Mouse (Mus musculus): ENCODE results near the gene Ssh1. TPM values are rescaled to one million over a fixed set of nuclear protein-coding genes. Genes with fewer than 3 reads are reported as not detected.

Ssh1 gene
- 2.9 and 3.9 TPM in 2 replicates for polyA plus RNA-seq (2012; ENCODE audit: insufficient read depth, low replicate concordance)

DNA sequence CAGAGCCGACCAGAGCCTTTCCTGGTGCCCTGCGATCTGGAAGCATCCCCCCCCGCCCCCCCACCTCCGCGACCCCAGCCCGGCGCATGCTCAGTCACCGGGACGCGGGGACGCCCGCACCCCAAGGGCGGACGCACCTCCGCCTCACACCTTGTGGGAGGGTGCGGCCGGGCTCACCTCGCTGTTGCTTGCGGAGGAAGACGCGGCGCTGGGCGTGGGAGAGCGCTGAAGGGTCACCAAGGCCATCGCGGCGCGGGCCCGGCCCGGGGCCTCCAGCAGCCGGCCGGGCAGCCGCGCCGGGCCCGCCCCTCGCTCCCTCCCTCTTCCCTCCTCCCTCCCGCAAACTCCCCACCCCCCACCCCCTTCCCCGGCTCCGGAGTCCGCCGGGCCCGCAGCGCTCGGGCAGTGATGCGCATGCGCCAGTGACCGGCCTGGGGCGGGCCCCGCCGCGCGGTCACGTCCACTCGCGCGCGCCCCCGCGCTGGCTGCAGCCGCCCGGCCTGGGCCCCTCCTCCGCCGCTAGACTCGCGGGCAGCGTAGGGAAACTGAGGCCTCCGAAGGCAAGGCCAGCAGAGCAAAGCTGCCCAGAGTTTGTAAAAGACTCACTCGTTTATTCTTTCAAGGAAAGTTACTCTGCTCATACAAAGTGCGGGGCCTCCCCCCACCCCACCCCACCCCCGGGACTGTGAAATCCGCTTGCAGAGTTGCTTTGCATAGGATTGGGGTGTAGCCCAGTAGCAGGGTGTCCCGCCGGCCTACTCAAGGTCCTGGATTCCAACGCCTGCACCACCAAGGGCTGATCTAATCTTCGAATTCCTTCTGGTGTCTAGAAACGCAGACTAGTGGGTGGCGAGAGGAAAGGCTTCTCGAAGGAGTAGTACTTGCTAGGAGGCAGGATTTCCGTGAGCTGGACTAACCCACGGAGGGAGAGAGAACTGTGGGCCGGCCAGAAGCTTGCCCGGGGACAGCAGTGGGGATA is at the start of gene Ssh1:
Gene Ssh1 (minus strand): TSS at position 408 of the 979 bp plus-strand sequence.
- H3K9me3 ChIP-seq: peaks cover 11% of the 10 kb centered on the region
- peaks cover 3% of the 10 kb centered on the region for H3K36me3 ChIP-seq (replicated peaks; ENCODE audit: low read length)
- peak within 1 kb of the TSS; percentile 97 for H3K4me3 ChIP-seq (replicated peaks)
- H3K4me1 ChIP-seq: peaks cover 50% of the 10 kb centered on the region
- H3K27me3 ChIP-seq (replicated peaks): peaks cover 16% of the 10 kb centered on the region
- TF ChIP-seq GATA1 (IDR thresholded peaks at IDR 0.05; ENCODE audit: borderline replicate concordance, low read length) (no peak), FLI1 (IDR thresholded peaks at IDR 0.05; ENCODE audit: low read length) (no peak)

DNA sequence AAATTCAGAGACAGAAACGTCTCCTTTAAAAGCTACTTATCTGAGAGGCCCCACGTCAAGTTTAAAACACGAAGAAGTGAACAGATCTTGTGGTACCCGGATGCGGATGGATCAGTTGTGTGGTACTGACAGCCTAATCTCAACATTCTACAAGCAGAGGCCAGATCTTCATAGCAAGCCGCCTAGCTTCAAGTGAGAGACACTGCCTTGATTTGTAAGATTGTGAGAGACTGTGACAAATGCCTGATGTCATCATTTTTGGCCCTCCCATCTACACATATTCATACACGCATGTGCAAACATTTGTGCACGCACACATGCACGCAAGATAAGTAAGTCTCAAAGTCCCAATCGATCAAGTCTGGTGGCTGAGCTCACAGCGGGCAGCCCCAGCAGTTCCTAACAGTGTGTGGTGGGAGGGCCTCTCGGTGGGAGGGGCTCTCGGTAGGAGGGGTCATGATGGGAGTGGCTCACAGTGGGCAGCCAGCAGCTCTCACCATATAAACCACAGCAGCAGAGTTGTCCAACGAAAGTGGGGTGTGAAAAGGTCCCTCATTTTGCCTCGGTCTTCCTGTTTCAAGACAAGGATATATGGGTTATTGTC is 47.7 kb upstream of the Ssh1 start:
- H3K9me3 ChIP-seq: no peaks in the 10 kb centered on the region
- peaks cover 53% of the 10 kb centered on the region for H3K27me3 ChIP-seq (replicated peaks)
- peak overlapping the region; percentile 2 for H3K4me3 ChIP-seq (replicated peaks)
- peaks cover 33% of the 10 kb centered on the region for H3K4me1 ChIP-seq
- TF ChIP-seq GATA1 (IDR thresholded peaks at IDR 0.05; ENCODE audit: borderline replicate concordance, low read length) (no peak), FLI1 (IDR thresholded peaks at IDR 0.05; ENCODE audit: low read length) (no peak)
- no peaks in the 10 kb centered on the region for H3K36me3 ChIP-seq (replicated peaks; ENCODE audit: low read length)

DNA sequence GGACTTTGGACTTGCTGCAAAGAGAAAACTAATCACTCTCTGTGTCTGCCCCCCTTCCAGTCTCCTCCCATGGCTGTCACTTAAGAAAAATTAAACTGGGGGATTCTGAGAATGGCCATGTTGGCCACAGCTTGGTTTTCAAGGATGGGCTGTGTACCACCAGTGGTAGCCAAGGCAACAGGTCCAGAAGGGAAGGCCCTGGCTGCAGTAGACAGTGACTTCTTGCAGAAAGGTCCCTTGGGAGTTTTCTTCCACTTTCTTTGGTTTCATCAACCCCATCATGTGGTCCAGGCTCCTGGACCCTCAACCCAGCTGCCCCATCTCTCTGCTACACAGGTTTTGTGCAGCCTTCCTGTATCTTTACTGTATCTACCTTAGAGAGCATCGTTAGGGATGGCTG is 47.2 kb upstream of the Ssh1 start:
- Histone ChIP-seq H3K9me3 (no peaks in the 10 kb centered on the region), H3K4me1 (peaks cover 28% of the 10 kb centered on the region), H3K4me3 (replicated peaks) (no peak overlapping the region), H3K36me3 (replicated peaks; ENCODE audit: low read length) (no peaks in the 10 kb centered on the region), H3K27me3 (replicated peaks) (peaks cover 54% of the 10 kb centered on the region)
- TF ChIP-seq FLI1 (IDR thresholded peaks at IDR 0.05; ENCODE audit: low read length) (no peak), GATA1 (IDR thresholded peaks at IDR 0.05; ENCODE audit: borderline replicate concordance, low read length) (no peak)

DNA sequence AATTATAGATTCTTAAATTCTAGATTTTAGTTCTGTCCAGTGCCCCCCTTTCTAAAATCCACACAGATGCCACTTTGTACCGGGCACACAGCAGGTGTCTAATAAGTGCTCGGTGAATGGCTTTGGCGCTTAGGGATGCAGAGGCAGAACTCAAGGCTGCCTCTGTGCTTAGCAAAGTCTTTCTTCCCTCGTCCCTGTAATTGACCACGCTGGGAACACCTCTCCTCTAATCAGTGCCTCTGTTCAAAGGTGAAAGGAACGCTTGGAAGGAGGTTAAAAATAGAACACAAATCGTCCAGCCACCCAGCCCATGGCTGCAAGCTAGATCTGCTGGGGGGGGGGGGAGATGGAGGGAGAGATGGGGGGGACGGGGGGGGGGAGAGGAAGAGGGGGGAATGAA is 46.8 kb upstream of the Ssh1 start:
- TF ChIP-seq FLI1 (IDR thresholded peaks at IDR 0.05; ENCODE audit: low read length) (no peak), GATA1 (IDR thresholded peaks at IDR 0.05; ENCODE audit: borderline replicate concordance, low read length) (no peak)
- Histone ChIP-seq H3K9me3 (no peaks in the 10 kb centered on the region), H3K27me3 (replicated peaks) (peaks cover 58% of the 10 kb centered on the region), H3K4me3 (replicated peaks) (no peak overlapping the region), H3K4me1 (peaks cover 24% of the 10 kb centered on the region), H3K36me3 (replicated peaks; ENCODE audit: low read length) (no peaks in the 10 kb centered on the region)

DNA sequence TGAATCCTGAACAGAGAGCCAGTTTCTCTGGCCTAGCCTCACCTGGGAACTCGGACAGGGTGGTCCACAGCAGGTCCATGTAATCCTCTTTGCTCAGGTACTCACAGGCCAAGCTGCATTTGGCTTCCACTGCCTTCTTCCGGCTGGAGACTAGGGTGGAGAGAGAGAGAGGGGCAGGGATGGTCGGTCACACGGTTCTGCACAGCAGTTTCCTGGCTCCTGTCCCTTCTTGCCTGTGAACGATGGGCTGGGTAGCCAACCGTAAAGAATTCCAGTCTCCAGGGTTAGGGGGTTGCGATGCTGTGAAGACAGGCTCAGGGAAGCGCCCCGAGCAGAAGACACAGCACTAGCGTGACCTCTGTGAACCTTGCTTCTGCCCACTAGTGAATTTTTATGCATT is 41.4 kb upstream of the Ssh1 start:
- Histone ChIP-seq H3K36me3 (replicated peaks; ENCODE audit: low read length) (no peaks in the 10 kb centered on the region), H3K4me3 (replicated peaks) (no peak overlapping the region), H3K9me3 (peaks cover 29% of the 10 kb centered on the region), H3K27me3 (replicated peaks) (peaks cover 50% of the 10 kb centered on the region), H3K4me1 (no peaks in the 10 kb centered on the region)
- TF ChIP-seq FLI1 (IDR thresholded peaks at IDR 0.05; ENCODE audit: low read length) (no peak), GATA1 (IDR thresholded peaks at IDR 0.05; ENCODE audit: borderline replicate concordance, low read length) (no peak)

DNA sequence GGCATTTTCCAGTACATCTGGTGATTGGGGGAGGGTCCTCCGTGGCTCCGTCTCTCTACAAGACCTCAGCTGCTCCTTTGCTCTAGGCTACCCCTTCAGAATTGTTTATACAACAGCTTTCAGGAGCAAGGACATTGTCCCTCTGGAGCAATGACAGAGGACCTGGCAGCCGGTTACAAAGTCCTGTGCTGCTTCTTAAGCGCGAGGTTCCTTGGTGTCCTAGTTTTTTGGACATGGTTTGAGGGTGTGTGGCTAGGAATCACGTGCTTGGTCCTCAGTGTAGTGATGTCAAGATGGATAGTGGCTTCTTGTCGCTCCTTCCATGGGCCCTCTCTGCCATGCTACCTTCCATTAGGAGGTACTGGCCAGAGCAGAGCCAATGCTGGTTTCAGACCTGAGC is 40.7 kb upstream of the Ssh1 start:
- Histone ChIP-seq H3K27me3 (replicated peaks) (peaks cover 54% of the 10 kb centered on the region), H3K4me3 (replicated peaks) (no peak overlapping the region), H3K9me3 (peaks cover 29% of the 10 kb centered on the region), H3K4me1 (no peaks in the 10 kb centered on the region), H3K36me3 (replicated peaks; ENCODE audit: low read length) (no peaks in the 10 kb centered on the region)
- TF ChIP-seq GATA1 (IDR thresholded peaks at IDR 0.05; ENCODE audit: borderline replicate concordance, low read length) (no peak), FLI1 (IDR thresholded peaks at IDR 0.05; ENCODE audit: low read length) (no peak)

DNA sequence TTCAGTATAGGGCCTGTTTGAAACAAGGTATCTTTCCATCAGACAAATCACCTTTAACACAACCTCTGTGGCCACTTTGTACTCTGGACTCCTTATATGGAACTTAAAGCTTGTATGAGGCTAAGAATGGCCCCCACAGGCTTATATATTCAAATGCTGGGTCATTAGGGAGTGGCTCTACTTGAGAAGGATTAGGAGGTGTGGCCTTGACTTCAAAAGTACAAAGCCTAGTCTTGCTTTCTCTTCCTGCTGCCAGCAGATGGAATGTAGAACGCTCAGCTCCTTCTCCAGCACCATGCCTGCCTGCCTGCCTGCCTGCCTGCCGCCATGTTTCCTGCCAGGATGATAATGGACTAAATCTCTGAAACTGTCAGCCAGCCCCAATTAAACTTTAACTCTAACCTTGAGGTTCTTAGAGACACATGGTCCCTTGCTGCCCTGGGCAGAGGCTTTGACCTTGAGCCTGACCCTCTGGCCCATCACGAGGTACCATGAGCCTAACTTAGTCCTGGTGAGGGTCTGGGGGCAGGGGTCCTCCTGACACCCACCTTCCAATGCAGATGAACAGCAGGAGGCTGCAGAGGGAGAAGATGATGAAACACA is 38.6 kb upstream of the Ssh1 start:
- TF ChIP-seq GATA1 (IDR thresholded peaks at IDR 0.05; ENCODE audit: borderline replicate concordance, low read length) (no peak), FLI1 (IDR thresholded peaks at IDR 0.05; ENCODE audit: low read length) (no peak)
- Histone ChIP-seq H3K27me3 (replicated peaks) (peaks cover 58% of the 10 kb centered on the region), H3K9me3 (peaks cover 29% of the 10 kb centered on the region), H3K4me1 (no peaks in the 10 kb centered on the region), H3K36me3 (replicated peaks; ENCODE audit: low read length) (no peaks in the 10 kb centered on the region), H3K4me3 (replicated peaks) (no peak overlapping the region)

DNA sequence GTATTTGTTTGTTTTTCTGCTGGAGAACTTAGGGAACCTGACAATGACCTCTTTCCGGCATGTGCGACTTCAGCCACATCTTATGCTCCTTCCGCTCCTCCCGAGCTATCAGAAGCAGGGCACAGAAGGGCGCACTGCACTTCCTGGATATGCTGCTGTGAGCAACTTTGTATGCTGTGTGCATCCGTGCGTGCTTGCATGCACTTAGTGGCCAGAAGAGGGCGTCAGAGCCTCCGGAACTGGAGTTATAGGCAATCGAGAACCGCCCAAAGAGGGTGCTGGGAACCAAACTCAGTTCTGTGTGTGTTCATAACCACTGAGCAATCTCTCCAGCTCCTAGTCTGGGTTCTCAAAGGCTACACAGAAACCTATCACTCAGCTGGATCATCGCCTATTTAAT is 37.0 kb upstream of the Ssh1 start:
- Histone ChIP-seq H3K4me1 (no peaks in the 10 kb centered on the region), H3K9me3 (peaks cover 29% of the 10 kb centered on the region), H3K4me3 (replicated peaks) (no peak overlapping the region), H3K36me3 (replicated peaks; ENCODE audit: low read length) (no peaks in the 10 kb centered on the region), H3K27me3 (replicated peaks) (peaks cover 58% of the 10 kb centered on the region)
- TF ChIP-seq GATA1 (IDR thresholded peaks at IDR 0.05; ENCODE audit: borderline replicate concordance, low read length): no peak
- no peak for TF ChIP-seq FLI1 (IDR thresholded peaks at IDR 0.05; ENCODE audit: low read length)

DNA sequence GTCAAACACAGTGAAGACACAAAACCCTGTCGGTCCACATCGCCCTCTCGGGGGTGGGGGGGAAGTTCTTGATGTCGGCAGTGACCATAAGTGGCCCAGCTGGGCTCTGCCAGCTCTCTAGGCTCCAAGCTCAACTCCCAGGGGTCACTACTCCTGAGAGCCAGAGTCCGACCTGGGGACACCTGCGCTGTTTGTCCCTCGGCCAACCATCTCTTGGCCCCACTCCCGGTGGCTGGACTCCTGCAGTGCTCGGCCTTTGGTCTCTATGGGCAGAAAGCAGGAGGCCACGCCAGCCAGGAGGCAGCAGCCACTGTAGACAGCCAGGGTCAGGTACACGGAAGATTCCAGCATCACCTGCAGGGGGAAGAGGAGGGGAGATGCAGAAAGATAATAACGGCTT is 34.4 kb upstream of the Ssh1 start:
- TF ChIP-seq GATA1 (IDR thresholded peaks at IDR 0.05; ENCODE audit: borderline replicate concordance, low read length): no peak
- no peak for TF ChIP-seq FLI1 (IDR thresholded peaks at IDR 0.05; ENCODE audit: low read length)
- H3K9me3 ChIP-seq: peaks cover 22% of the 10 kb centered on the region
- no peaks in the 10 kb centered on the region for H3K36me3 ChIP-seq (replicated peaks; ENCODE audit: low read length)
- 0 out of 2 replicates have a peak, but pooled peaks cover 3% of the 10 kb centered on the region for H3K4me1 ChIP-seq
- peaks cover 57% of the 10 kb centered on the region for H3K27me3 ChIP-seq (replicated peaks)
- no peak overlapping the region for H3K4me3 ChIP-seq (replicated peaks)

All from megakaryocyte, embryonic 14.5 days (primary cell).